Mouse (Mus musculus): ENCODE results near the gene Ate1.

GRCm38 (mm10) chr7:130545401-130545800, 25.2 kb upstream of the Ate1 start:
- TF ChIP-seq CTCF (conservative IDR thresholded peaks at IDR 0.05; ENCODE audit: low read length) (no peak), POU5F1 (IDR thresholded peaks at IDR 0.05; ENCODE audit: borderline replicate concordance, low read length) (no peak), NANOG (IDR thresholded peaks at IDR 0.05; ENCODE audit: borderline replicate concordance, low read length) (no peak)

Measured in E14TG2a.4 (cell line).